Mouse (Mus musculus): Measurements from ENCODE around the gene Atp2b2. TPM values are rescaled to one million over a fixed set of nuclear protein-coding genes. Genes with fewer than 3 reads are reported as not detected.
A peak's percentile ranks its signal among the peaks of the same experiment; 100 is the strongest.

Gene Atp2b2
- total and polyA plus RNA-seq, 3 experiments = 0.04 TPM; not detected in 2

- no peaks in the 10 kb centered on the region for H3K79me2 ChIP-seq (ENCODE audit: control insufficient read depth, insufficient read depth, low read length, poor library complexity)
- no peaks in the 10 kb centered on the region for H3K27me3 ChIP-seq (ENCODE audit: control insufficient read depth in 1 of 2, insufficient read depth in 2 of 2, low read length in 2 of 2)
- H3K4me1 ChIP-seq (ENCODE audit: control insufficient read depth in 1 of 2, insufficient read depth in 2 of 2, low read length in 2 of 2) = no peaks in the 10 kb centered on the region
- no peak overlapping the region for H3K27ac ChIP-seq (ENCODE audit: control insufficient read depth, low read depth, low read length)
- no peak overlapping the region for H3K9ac ChIP-seq (ENCODE audit: control insufficient read depth, low read depth, low read length, poor library complexity, severe bottlenecking)
- no peaks in the 10 kb centered on the region for H3K9me3 ChIP-seq (replicated peaks; ENCODE audit: insufficient read depth, low read length)
- no peaks in the 10 kb centered on the region for H3K36me3 ChIP-seq (ENCODE audit: control insufficient read depth in 1 of 2, insufficient read depth in 2 of 2, low read length in 2 of 2)
- TF ChIP-seq CTCF (IDR thresholded peaks at IDR 0.05 in 2 of 3, conservative IDR thresholded peaks at IDR 0.05 in 1 of 3; ENCODE audit: control insufficient read depth in 1 of 3, insufficient read depth in 1 of 3, low read depth in 2 of 3, low read length in 3 of 3, poor library complexity in 1 of 3, severe bottlenecking in 1 of 3) = peak in 2 of 3 experiments; percentile 19 to 21; a peak in 1 of 6 replicates
- TF ChIP-seq UBTF (IDR thresholded peaks at IDR 0.05; ENCODE audit: borderline replicate concordance, insufficient read depth, low read depth, low read length) = no peak
- H3K4me3 ChIP-seq (ENCODE audit: control insufficient read depth in 1 of 2, insufficient read depth in 1 of 2, low read depth in 2 of 2, low read length in 2 of 2) = no peak overlapping the region
- DNase-seq (ENCODE audit: low read depth, low spot score) = no peak
These were observed 131.3 kb downstream of the Atp2b2 start for GRCm38 (mm10) chr6:113911094-113911493.

- no peaks in the 10 kb centered on the region for H3K9me3 ChIP-seq (replicated peaks; ENCODE audit: insufficient read depth, low read length)
These were observed 131.9 kb downstream of the Atp2b2 start for GRCm38 (mm10) chr6:113910411-113911055.

GRCm38 (mm10) chr6:113909836-113910235 is 132.6 kb downstream of the Atp2b2 start:
- Histone ChIP-seq H3K9ac (ENCODE audit: control insufficient read depth, low read depth, low read length, poor library complexity, severe bottlenecking) (no peak overlapping the region), H3K36me3 (ENCODE audit: control insufficient read depth in 1 of 2, insufficient read depth in 2 of 2, low read length in 2 of 2) (no peaks in the 10 kb centered on the region), H3K27me3 (ENCODE audit: control insufficient read depth in 1 of 2, insufficient read depth in 2 of 2, low read length in 2 of 2) (no peaks in the 10 kb centered on the region), H3K79me2 (ENCODE audit: control insufficient read depth, insufficient read depth, low read length, poor library complexity) (no peaks in the 10 kb centered on the region), H3K27ac (ENCODE audit: control insufficient read depth, low read depth, low read length) (no peak overlapping the region), H3K9me3 (replicated peaks; ENCODE audit: insufficient read depth, low read length) (no peaks in the 10 kb centered on the region), H3K4me1 (ENCODE audit: control insufficient read depth in 1 of 2, insufficient read depth in 2 of 2, low read length in 2 of 2) (no peaks in the 10 kb centered on the region), H3K4me3 (ENCODE audit: control insufficient read depth in 1 of 2, insufficient read depth in 1 of 2, low read depth in 2 of 2, low read length in 2 of 2) (no peak overlapping the region)
- no peak for DNase-seq (ENCODE audit: low read depth, low spot score)
- no peak for TF ChIP-seq CHD1 (IDR thresholded peaks at IDR 0.05; ENCODE audit: low read depth, low read length)
- TF ChIP-seq MEF2A (IDR thresholded peaks at IDR 0.05; ENCODE audit: extremely low read depth, insufficient replicate concordance, low read depth, low read length, poor library complexity, severe bottlenecking) = no peak
- no peak for TF ChIP-seq POLR2AphosphoS2 (IDR thresholded peaks at IDR 0.05; ENCODE audit: low read length)
- no peak for TF ChIP-seq POLR2AphosphoS5 (IDR thresholded peaks at IDR 0.05; ENCODE audit: borderline replicate concordance, low read depth, low read length)
- TF ChIP-seq TCF12 (IDR thresholded peaks at IDR 0.05; ENCODE audit: low read depth, low read length) = no peak
- TF ChIP-seq RCOR1 (IDR thresholded peaks at IDR 0.05; ENCODE audit: low read depth, low read length) = no peak
- no peak for TF ChIP-seq UBTF (IDR thresholded peaks at IDR 0.05; ENCODE audit: borderline replicate concordance, insufficient read depth, low read depth, low read length)

More at GRCm38 (mm10) chr6:113910411-113911055, 131.9 kb downstream of the Atp2b2 start:
- Histone ChIP-seq H3K79me2 (ENCODE audit: control insufficient read depth, insufficient read depth, low read length, poor library complexity) (no peaks in the 10 kb centered on the region), H3K27ac (ENCODE audit: control insufficient read depth, low read depth, low read length) (no peak overlapping the region), H3K4me1 (ENCODE audit: control insufficient read depth in 1 of 2, insufficient read depth in 2 of 2, low read length in 2 of 2) (no peaks in the 10 kb centered on the region), H3K4me3 (ENCODE audit: control insufficient read depth in 1 of 2, insufficient read depth in 1 of 2, low read depth in 2 of 2, low read length in 2 of 2) (no peak overlapping the region), H3K27me3 (ENCODE audit: control insufficient read depth in 1 of 2, insufficient read depth in 2 of 2, low read length in 2 of 2) (no peaks in the 10 kb centered on the region), H3K9ac (ENCODE audit: control insufficient read depth, low read depth, low read length, poor library complexity, severe bottlenecking) (no peak overlapping the region), H3K36me3 (ENCODE audit: control insufficient read depth in 1 of 2, insufficient read depth in 2 of 2, low read length in 2 of 2) (no peaks in the 10 kb centered on the region)
- TF ChIP-seq POLR2AphosphoS2 (IDR thresholded peaks at IDR 0.05; ENCODE audit: low read length) (no peak), MEF2A (IDR thresholded peaks at IDR 0.05; ENCODE audit: extremely low read depth, insufficient replicate concordance, low read depth, low read length, poor library complexity, severe bottlenecking) (no peak), CHD2 (IDR thresholded peaks at IDR 0.05; ENCODE audit: low read length) (no peak), MYC (IDR thresholded peaks at IDR 0.05; ENCODE audit: low read depth, low read length) (no peak), POLR2A (IDR thresholded peaks at IDR 0.05; ENCODE audit: control insufficient read depth in 1 of 2, insufficient read depth in 1 of 2, low read depth in 1 of 2, low read length in 2 of 2, poor library complexity in 1 of 2) (no peak), TAL1 (IDR thresholded peaks at IDR 0.05; ENCODE audit: low read length) (no peak), ELF1 (IDR thresholded peaks at IDR 0.05; ENCODE audit: low read depth, low read length) (no peak), MAFK (IDR thresholded peaks at IDR 0.05; ENCODE audit: borderline replicate concordance, low read depth, low read length) (no peak), MXI1 (IDR thresholded peaks at IDR 0.05; ENCODE audit: low read depth, low read length) (no peak), ZC3H11A (IDR thresholded peaks at IDR 0.05; ENCODE audit: low read depth, low read length) (no peak), ETS1 (IDR thresholded peaks at IDR 0.05; ENCODE audit: low read depth, low read length) (no peak), POLR2AphosphoS5 (IDR thresholded peaks at IDR 0.05; ENCODE audit: borderline replicate concordance, low read depth, low read length) (no peak), UBTF (IDR thresholded peaks at IDR 0.05; ENCODE audit: borderline replicate concordance, insufficient read depth, low read depth, low read length) (no peak), BHLHE40 (IDR thresholded peaks at IDR 0.05; ENCODE audit: borderline replicate concordance, low read depth, low read length) (no peak), MAZ (IDR thresholded peaks at IDR 0.05; ENCODE audit: low read depth, low read length) (no peak), RAD21 (IDR thresholded peaks at IDR 0.05; ENCODE audit: low read depth, low read length) (no peak), JUND (IDR thresholded peaks at IDR 0.05; ENCODE audit: low read depth, low read length) (no peak), NRF1 (IDR thresholded peaks at IDR 0.05; ENCODE audit: insufficient read depth, low read depth, low read length, poor library complexity, severe bottlenecking) (no peak), USF2 (IDR thresholded peaks at IDR 0.05; ENCODE audit: borderline replicate concordance in 1 of 2, insufficient read depth in 1 of 2, low read depth in 1 of 2, low read length in 2 of 2) (no peak)
- DNase-seq (ENCODE audit: low read depth, low spot score) = no peak

Data from MEL (cell line).